Mouse (Mus musculus): Measurements from ENCODE around the gene Med25. TPM values are rescaled to one million over a fixed set of nuclear protein-coding genes. Genes with fewer than 3 reads are reported as not detected.

The Med25 gene
- polyA plus RNA-seq, 1 experiment: 133 TPM

GRCm38 (mm10) chr7:44860576-44861428 is 31.7 kb downstream of the Med25 start:
- no peak for TF ChIP-seq POLR2A (IDR thresholded peaks at IDR 0.05; ENCODE audit: borderline replicate concordance, extremely low read depth, low read depth, low read length)
- peak; percentile 83 for TF ChIP-seq CTCF (IDR thresholded peaks at IDR 0.05; ENCODE audit: insufficient read depth, low read length)
- H3K4me3 ChIP-seq (replicated peaks; ENCODE audit: extremely low read depth, low read depth, low read length): no peak overlapping the region
- WGBS: 44% methylated on average over 22 of the region's 22 CpGs
- peaks cover 11% of the 10 kb centered on the region for H3K4me1 ChIP-seq (ENCODE audit: control insufficient read depth, insufficient read depth, low read length)
- DNase-seq: peak; percentile 67

- Histone ChIP-seq H3K4me3 (replicated peaks; ENCODE audit: extremely low read depth, low read depth, low read length) (no peak overlapping the region), H3K4me1 (ENCODE audit: control insufficient read depth, insufficient read depth, low read length) (peaks cover 10% of the 10 kb centered on the region)
- WGBS: 87% methylated on average over 11 of the region's 11 CpGs
- DNase-seq: no peak
- TF ChIP-seq CTCF (IDR thresholded peaks at IDR 0.05; ENCODE audit: insufficient read depth, low read length): no peak
- no peak for TF ChIP-seq POLR2A (IDR thresholded peaks at IDR 0.05; ENCODE audit: borderline replicate concordance, extremely low read depth, low read depth, low read length)
Observed at GRCm38 (mm10) chr7:44859896-44860295, 32.6 kb downstream of the Med25 start.

- DNase-seq: no peak
- peaks cover 10% of the 10 kb centered on the region for H3K4me1 ChIP-seq (ENCODE audit: control insufficient read depth, insufficient read depth, low read length)
- WGBS: 30% methylated on average over 8 of the region's 8 CpGs
- H3K4me3 ChIP-seq (replicated peaks; ENCODE audit: extremely low read depth, low read depth, low read length): peak overlapping the region; percentile 15
- TF ChIP-seq CTCF (IDR thresholded peaks at IDR 0.05; ENCODE audit: insufficient read depth, low read length) (no peak), POLR2A (IDR thresholded peaks at IDR 0.05; ENCODE audit: borderline replicate concordance, extremely low read depth, low read depth, low read length) (no peak)
Observed at GRCm38 (mm10) chr7:44857905-44858304, 34.6 kb downstream of the Med25 start.

GRCm38 (mm10) chr7:44857042-44857552 is 35.4 kb downstream of the Med25 start, which contains the start of gene Pnkp:
Pnkp (plus strand) TSS chr7:44857139.
- peak; percentile 85 for DNase-seq
- Histone ChIP-seq H3K4me3 (replicated peaks; ENCODE audit: extremely low read depth, low read depth, low read length) (peak within 1 kb of the TSS; percentile 72), H3K4me1 (ENCODE audit: control insufficient read depth, insufficient read depth, low read length) (peaks cover 10% of the 10 kb centered on the region)
- TF ChIP-seq POLR2A (IDR thresholded peaks at IDR 0.05; ENCODE audit: borderline replicate concordance, extremely low read depth, low read depth, low read length): peak; percentile 66; the same call in 1 of the 2 replicates
- no peak for TF ChIP-seq CTCF (IDR thresholded peaks at IDR 0.05; ENCODE audit: insufficient read depth, low read length)
- under 1% methylated on average over 32 of the region's 32 CpGs for WGBS

- DNase-seq: no peak
- 49% methylated on average over 9 of the region's 9 CpGs for WGBS
- Histone ChIP-seq H3K4me1 (ENCODE audit: control insufficient read depth, insufficient read depth, low read length) (peaks cover 10% of the 10 kb centered on the region), H3K4me3 (replicated peaks; ENCODE audit: extremely low read depth, low read depth, low read length) (peak overlapping the region; percentile 21)
- no peak for TF ChIP-seq CTCF (IDR thresholded peaks at IDR 0.05; ENCODE audit: insufficient read depth, low read length)
- TF ChIP-seq POLR2A (IDR thresholded peaks at IDR 0.05; ENCODE audit: borderline replicate concordance, extremely low read depth, low read depth, low read length): no peak
Observed at GRCm38 (mm10) chr7:44856265-44856916, 36.1 kb downstream of the Med25 start.

- H3K4me1 ChIP-seq (ENCODE audit: control insufficient read depth, insufficient read depth, low read length): peaks cover 15% of the 10 kb centered on the region
- TF ChIP-seq CTCF (IDR thresholded peaks at IDR 0.05; ENCODE audit: insufficient read depth, low read length) (no peak), POLR2A (IDR thresholded peaks at IDR 0.05; ENCODE audit: borderline replicate concordance, extremely low read depth, low read depth, low read length) (no peak)
- H3K4me3 ChIP-seq (replicated peaks; ENCODE audit: extremely low read depth, low read depth, low read length): peak overlapping the region; percentile 84
- DNase-seq: no peak
- 30% methylated on average over 10 of the region's 10 CpGs for WGBS
Observed at GRCm38 (mm10) chr7:44855036-44855435, 37.5 kb downstream of the Med25 start.

GRCm38 (mm10) chr7:44854356-44855031 is 38.0 kb downstream of the Med25 start:
- H3K4me3 ChIP-seq (replicated peaks; ENCODE audit: extremely low read depth, low read depth, low read length): peak overlapping the region; percentile 84
- WGBS: under 1% methylated on average over 45 of the region's 45 CpGs
- TF ChIP-seq POLR2A (IDR thresholded peaks at IDR 0.05; ENCODE audit: borderline replicate concordance, extremely low read depth, low read depth, low read length) (peak; percentile 72; the same call in 1 of the 2 replicates), CTCF (IDR thresholded peaks at IDR 0.05; ENCODE audit: insufficient read depth, low read length) (no peak)
- DNase-seq: peak; percentile 89
- H3K4me1 ChIP-seq (ENCODE audit: control insufficient read depth, insufficient read depth, low read length): peaks cover 15% of the 10 kb centered on the region

- 14% methylated on average over 26 of the region's 26 CpGs for WGBS
- Histone ChIP-seq H3K4me3 (replicated peaks; ENCODE audit: extremely low read depth, low read depth, low read length) (peak overlapping the region; percentile 84), H3K4me1 (ENCODE audit: control insufficient read depth, insufficient read depth, low read length) (peaks cover 15% of the 10 kb centered on the region)
- DNase-seq: no peak
- TF ChIP-seq CTCF (IDR thresholded peaks at IDR 0.05; ENCODE audit: insufficient read depth, low read length): no peak
- no peak for TF ChIP-seq POLR2A (IDR thresholded peaks at IDR 0.05; ENCODE audit: borderline replicate concordance, extremely low read depth, low read depth, low read length)
Observed at GRCm38 (mm10) chr7:44853596-44854355, 38.7 kb downstream of the Med25 start.

Data from lung, adult 2 months (tissue).